Mouse (Mus musculus) embryonic facial prominence, embryonic 14.5 days (tissue): ENCODE measurements around the gene Ddrgk1. TPM values are rescaled to one million over a fixed set of nuclear protein-coding genes. Genes with fewer than 3 reads are reported as not detected.

ENCODE experiments used
- ATAC-seq: fragments of 200-750 bp; cut with Nextera tagmentation; 2 replicates; pipeline ENCODE4 v1.8.0; 2017; ENCODE audit warnings: low read depth, moderate number of reproducible peaks, moderate TSS enrichment
- DNase-seq: peaks from one replicate; pipeline ENCODE4 v3.0.0-alpha.2; 2015; ENCODE audit warnings: low spot score
- H3K27ac ChIP-seq: fragments of 300-500 bp; sonication (generic); replicated peaks from 2 replicates; pipeline ENCODE4 v1.5.1; 2014; ENCODE audit warnings: low read depth, mild to moderate bottlenecking, low read length, moderate library complexity
- H3K27me3 ChIP-seq: fragments of 300-500 bp; sonication (generic); replicated peaks from 2 replicates; pipeline ENCODE4 v1.6.1; 2014; ENCODE audit warnings: low read length; ENCODE audit not compliant: control insufficient read depth, insufficient read depth
- H3K36me3 ChIP-seq: fragments of 300-500 bp; sonication (generic); 2 replicates; pipeline ENCODE4 v1.6.1; 2014; ENCODE audit warnings: low read length, mixed read lengths; ENCODE audit not compliant: control insufficient read depth, insufficient read depth
- H3K4me1 ChIP-seq: fragments of 300-500 bp; sonication (generic); 2 replicates; pipeline ENCODE4 v1.6.1; 2014; ENCODE audit warnings: antibody characterized with exemption, low read length; ENCODE audit not compliant: control insufficient read depth, insufficient read depth
- H3K4me2 ChIP-seq: fragments of 300-500 bp; sonication (generic); 2 replicates; pipeline ENCODE4 v1.6.1; 2014; ENCODE audit warnings: low read depth, mild to moderate bottlenecking, low read length, moderate library complexity, mixed read lengths
- H3K4me3 ChIP-seq: fragments of 300-500 bp; sonication (generic); 2 replicates; pipeline ENCODE4 v1.5.1; 2014; ENCODE audit warnings: low read depth, mild to moderate bottlenecking, low read length
- H3K9ac ChIP-seq: fragments of 300-500 bp; sonication (generic); 2 replicates; pipeline ENCODE4 v1.6.1; 2014; ENCODE audit warnings: low read depth, mild to moderate bottlenecking, low read length, moderate library complexity, mixed read lengths
- H3K9me3 ChIP-seq: fragments of 300-500 bp; sonication (generic); 2 replicates; pipeline ENCODE4 v1.6.1; 2016; ENCODE audit warnings: low read length; ENCODE audit not compliant: control insufficient read depth
- WGBS: fragments of 180-500 bp; shearing (Covaris S2); extraction: QIAGEN DNeasy Blood & Tissue Kit; methylation state at CpG from one replicate; pipeline ENCODE4 v1.1.7; 2014; 5-methylcytosine and 5-hydroxymethylcytosine counted together
- polyA plus RNA-seq: library from polyadenylated mRNA; unstranded; fragments of >200 nt; fragmentation: Nextera tagmentation; extraction: Ambion mirVana; gene quantifications from 2 replicates; pipeline ENCODE4 v1.2.1, GENCODE M21; 2014

The Ddrgk1 gene
- polyA plus RNA-seq, 1 experiment from 2014 or later: 55.9 TPM

DNA sequence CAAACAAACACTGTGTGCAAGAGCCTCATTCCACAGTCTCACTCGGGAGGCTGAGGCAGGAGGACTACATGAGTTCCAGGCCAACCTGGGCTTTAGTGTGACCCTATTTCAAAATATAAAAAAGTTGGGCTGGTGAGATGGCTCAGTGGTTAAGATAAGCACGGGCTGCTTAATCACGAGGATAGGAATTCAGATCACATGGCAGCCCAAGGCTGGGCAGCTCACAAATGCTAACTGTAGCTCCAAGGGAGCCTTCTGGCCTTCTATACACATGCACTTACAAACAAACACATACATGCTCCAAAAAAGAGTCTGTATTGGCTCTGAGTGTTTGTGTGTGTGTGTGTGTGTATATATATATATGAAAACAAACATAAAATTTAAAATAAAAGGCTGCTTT, 29.1 kb upstream of the Ddrgk1 start:
- 47% methylated on average over 3 of the region's 3 CpGs for WGBS
- no peaks in the 10 kb centered on the region for H3K36me3 ChIP-seq
- H3K4me2 ChIP-seq: no peak overlapping the region
- peaks cover 5% of the 10 kb centered on the region; the same call in 1 of the 2 replicates for H3K4me1 ChIP-seq
- H3K9me3 ChIP-seq: no peaks in the 10 kb centered on the region
- ATAC-seq (no peak), DNase-seq (no peak)
- no peak overlapping the region for H3K9ac ChIP-seq
- H3K27me3 ChIP-seq: peaks cover 28% of the 10 kb centered on the region
- no peak overlapping the region for H3K4me3 ChIP-seq
- no peak overlapping the region for H3K27ac ChIP-seq

DNA sequence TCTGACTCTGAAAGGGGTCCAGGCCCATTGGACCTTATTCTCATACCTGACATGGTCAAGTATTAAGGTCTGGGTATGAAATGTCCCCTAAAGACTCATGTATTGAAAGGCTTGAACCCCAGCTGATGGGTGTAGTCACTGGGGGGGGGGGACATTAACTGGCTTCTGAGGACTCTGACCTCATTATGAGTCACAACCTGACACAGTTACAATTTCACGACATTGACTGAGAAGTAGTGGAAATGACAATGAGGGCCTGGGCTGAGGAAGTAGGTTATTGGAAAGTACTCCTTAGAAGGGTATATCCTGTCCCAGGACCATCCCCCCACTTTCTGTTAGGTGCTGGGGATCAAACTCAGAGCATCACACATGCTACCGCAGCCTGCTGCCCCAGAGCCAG, 24.6 kb upstream of the Ddrgk1 start:
- no peak overlapping the region for H3K9ac ChIP-seq
- H3K36me3 ChIP-seq: peaks cover 10% of the 10 kb centered on the region; the same call in 1 of the 2 replicates
- H3K4me3 ChIP-seq: no peak overlapping the region
- ATAC-seq: no peak
- H3K27ac ChIP-seq: no peak overlapping the region
- DNase-seq: no peak
- no peaks in the 10 kb centered on the region for H3K27me3 ChIP-seq
- no peak overlapping the region for H3K4me2 ChIP-seq
- 83% methylated on average over 2 of the region's 2 CpGs for WGBS
- H3K9me3 ChIP-seq: no peaks in the 10 kb centered on the region
- H3K4me1 ChIP-seq: no peaks in the 10 kb centered on the region

DNA sequence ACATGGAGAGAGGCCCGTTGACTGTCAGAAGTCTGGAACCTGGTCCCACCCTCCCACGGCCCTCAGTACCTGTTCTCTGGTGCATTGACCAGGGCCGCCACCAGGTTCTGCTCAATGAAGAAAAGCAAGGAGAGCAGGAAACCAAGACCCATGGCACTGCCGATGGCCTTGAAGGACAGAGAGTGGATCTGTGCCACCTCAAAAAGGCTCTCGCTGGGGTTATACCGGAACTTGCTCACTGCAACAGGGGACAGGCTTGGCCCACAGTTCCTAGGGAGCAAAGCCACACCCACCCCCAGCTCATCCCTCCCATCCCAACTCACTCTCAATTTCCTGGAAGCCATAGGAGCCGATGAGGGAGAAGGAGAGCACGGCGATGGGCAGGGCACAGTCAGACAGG, 21.0 kb upstream of the Ddrgk1 start:
- no peak for DNase-seq
- Histone ChIP-seq H3K9me3 (no peaks in the 10 kb centered on the region), H3K4me1 (no peaks in the 10 kb centered on the region), H3K4me2 (no peak overlapping the region), H3K27me3 (no peaks in the 10 kb centered on the region), H3K9ac (no peak overlapping the region), H3K4me3 (no peak overlapping the region), H3K27ac (no peak overlapping the region), H3K36me3 (peaks cover 43% of the 10 kb centered on the region)
- WGBS: 92% methylated on average over 9 of the region's 9 CpGs
- no peak for ATAC-seq

DNA sequence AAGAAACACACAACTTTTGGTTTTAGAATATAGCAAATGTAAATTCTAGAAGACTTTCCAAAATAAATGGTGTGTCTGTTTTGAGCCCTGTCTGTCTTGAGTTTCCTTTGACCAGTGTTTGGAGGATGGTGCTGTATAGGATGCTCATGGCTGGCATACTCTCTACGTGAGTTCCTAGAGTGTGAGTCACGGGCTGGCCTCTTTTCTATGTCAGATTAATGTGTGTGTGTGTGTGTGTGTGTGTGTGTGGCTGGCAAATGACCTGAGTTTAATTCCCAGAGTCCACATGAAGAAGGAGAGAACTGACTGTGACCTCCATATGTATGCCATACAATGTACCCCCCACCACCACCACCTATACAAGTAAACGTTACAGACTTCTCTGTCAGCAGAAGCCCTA, 17.1 kb upstream of the Ddrgk1 start:
- 84% methylated on average over 3 of the region's 3 CpGs for WGBS
- H3K4me2 ChIP-seq: no peak overlapping the region
- no peak overlapping the region for H3K27ac ChIP-seq
- no peak for ATAC-seq
- no peaks in the 10 kb centered on the region for H3K9me3 ChIP-seq
- no peaks in the 10 kb centered on the region for H3K4me1 ChIP-seq
- no peak overlapping the region for H3K4me3 ChIP-seq
- H3K36me3 ChIP-seq: peaks cover 81% of the 10 kb centered on the region
- H3K9ac ChIP-seq: no peak overlapping the region
- H3K27me3 ChIP-seq: no peaks in the 10 kb centered on the region
- no peak for DNase-seq

DNA sequence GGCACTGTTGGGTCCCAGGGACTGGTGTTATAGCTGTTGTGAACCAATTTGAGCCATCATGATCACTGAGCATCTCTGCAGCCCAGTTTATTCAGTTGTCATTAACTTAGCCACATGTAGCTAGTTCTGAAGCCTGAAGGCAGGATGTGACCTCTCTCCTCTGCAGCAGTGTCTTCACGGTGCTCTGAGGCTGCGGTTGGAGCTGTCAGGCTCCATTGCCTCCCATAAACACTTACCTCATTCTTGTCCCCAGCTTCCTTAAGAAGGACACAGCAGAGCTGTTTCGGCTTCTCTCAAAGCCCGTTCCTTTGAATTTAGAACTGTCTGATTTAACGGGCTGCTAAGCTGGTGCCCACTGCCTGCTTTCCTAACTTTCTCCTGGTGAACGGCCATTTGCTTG, 15.4 kb upstream of the Ddrgk1 start:
- H3K4me1 ChIP-seq: no peaks in the 10 kb centered on the region
- no peak overlapping the region for H3K27ac ChIP-seq
- H3K9me3 ChIP-seq: no peaks in the 10 kb centered on the region
- H3K4me2 ChIP-seq: no peak overlapping the region
- no peak overlapping the region for H3K9ac ChIP-seq
- ATAC-seq: no peak
- 90% methylated on average over 6 of the region's 6 CpGs for WGBS
- no peaks in the 10 kb centered on the region for H3K27me3 ChIP-seq
- no peak for DNase-seq
- H3K36me3 ChIP-seq: peaks cover 94% of the 10 kb centered on the region
- no peak overlapping the region for H3K4me3 ChIP-seq

DNA sequence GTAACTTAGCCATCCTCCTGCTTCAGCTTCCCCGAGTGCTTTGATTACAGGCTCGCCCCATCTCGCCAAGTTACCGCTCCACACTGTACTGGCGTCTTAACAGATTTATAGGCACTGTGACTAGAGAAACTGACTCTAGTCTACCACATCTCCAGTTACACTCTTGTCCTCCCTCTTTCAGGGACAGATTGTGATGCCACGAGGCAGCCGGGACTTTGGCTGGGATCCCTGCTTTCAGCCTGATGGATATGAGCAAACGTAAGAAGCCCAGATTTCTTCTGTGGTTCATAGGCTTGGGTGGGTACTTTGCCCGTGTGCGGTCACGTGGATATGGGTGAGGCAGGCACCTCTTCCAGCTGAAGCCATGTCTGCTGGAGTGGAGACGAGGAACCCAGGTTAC, 14.7 kb upstream of the Ddrgk1 start:
- ATAC-seq: no peak
- Histone ChIP-seq H3K27ac (no peak overlapping the region), H3K36me3 (peaks cover 94% of the 10 kb centered on the region), H3K9me3 (no peaks in the 10 kb centered on the region), H3K4me3 (no peak overlapping the region), H3K9ac (no peak overlapping the region), H3K4me1 (no peaks in the 10 kb centered on the region), H3K27me3 (no peaks in the 10 kb centered on the region), H3K4me2 (no peak overlapping the region)
- no peak for DNase-seq
- 97% methylated on average over 12 of the region's 12 CpGs for WGBS

DNA sequence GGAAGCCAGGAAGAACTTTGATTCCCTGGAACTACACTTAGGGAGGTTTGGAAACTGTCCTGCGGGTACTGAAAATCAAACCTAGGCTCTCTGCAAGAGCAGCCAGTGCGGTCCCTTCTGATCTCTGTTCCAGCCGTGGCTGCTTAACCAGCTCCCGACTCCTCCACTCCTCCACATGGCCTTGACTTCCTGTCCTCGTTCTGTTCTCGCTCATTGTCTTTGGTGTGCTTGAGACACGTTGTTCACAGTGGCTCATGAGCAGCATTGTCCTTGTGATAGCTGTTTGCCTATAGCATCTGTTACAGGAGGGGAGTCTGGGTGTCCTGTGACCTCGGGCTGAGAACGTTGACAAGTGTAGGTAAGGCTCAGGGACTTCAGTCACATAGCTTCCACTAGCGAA, 12.8 kb upstream of the Ddrgk1 start:
- no peak overlapping the region for H3K4me3 ChIP-seq
- DNase-seq: no peak
- ATAC-seq: no peak
- H3K9ac ChIP-seq: no peak overlapping the region
- peaks cover 94% of the 10 kb centered on the region for H3K36me3 ChIP-seq
- no peak overlapping the region for H3K27ac ChIP-seq
- H3K4me2 ChIP-seq: no peak overlapping the region
- H3K27me3 ChIP-seq: no peaks in the 10 kb centered on the region
- WGBS: 81% methylated on average over 10 of the region's 10 CpGs
- H3K9me3 ChIP-seq: no peaks in the 10 kb centered on the region
- H3K4me1 ChIP-seq: no peaks in the 10 kb centered on the region

DNA sequence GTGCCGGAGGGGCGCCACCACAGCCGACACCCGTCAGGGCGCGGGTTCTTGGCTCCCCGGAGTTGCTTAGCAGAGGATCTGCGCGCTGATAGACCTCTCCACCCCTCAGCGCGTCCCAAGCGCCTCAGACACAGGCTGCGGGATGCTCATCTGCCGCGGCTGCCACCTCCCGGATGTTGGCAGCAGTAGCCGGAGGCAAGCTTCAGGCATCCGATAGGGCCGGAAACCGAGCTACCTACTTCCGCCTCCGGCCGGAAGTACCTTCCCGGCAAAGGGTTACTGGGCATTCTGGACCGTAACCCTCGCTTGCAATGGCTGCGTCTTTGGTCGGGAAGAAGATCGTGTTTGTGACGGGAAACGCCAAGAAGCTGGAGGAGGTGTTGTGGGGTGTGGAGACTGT, 3.1 kb upstream of the Ddrgk1 start, which contains the start of gene Itpa:
TSS of gene Itpa (plus strand) at position 52 of the 400 bp plus-strand sequence.
- DNase-seq (peak; percentile 96), ATAC-seq (peak; percentile 64)
- Histone ChIP-seq H3K9ac (peak within 1 kb of the TSS; percentile 83), H3K27ac (peak within 1 kb of the TSS; percentile 79), H3K36me3 (peaks cover 19% of the 10 kb centered on the region), H3K9me3 (no peaks in the 10 kb centered on the region), H3K4me3 (peak within 1 kb of the TSS; percentile 65), H3K4me1 (peaks cover 19% of the 10 kb centered on the region), H3K27me3 (no peaks in the 10 kb centered on the region), H3K4me2 (peak within 1 kb of the TSS; percentile 68)
- 1% methylated on average over 30 of the region's 31 CpGs for WGBS

DNA sequence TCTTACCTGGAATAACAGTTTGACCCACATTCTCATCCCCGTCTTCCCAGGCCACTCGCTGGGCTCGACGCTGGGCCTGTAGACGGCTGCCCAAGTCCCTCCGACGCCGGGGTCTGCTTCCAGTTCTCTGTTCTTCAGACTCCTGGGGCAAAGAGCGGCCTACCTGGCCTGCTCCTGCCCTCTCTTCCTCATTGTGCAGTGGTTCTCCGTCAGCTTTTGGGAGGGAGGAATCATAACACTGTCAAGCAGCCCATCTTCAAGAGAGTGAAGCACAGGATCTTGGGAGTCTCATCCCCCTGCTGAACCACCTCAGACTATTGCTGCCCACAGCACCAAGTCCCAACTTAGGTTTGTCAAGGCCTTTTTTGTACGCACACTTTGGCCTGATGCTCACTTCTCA, 1.1 kb downstream of the Ddrgk1 start:
- H3K9ac ChIP-seq: peak overlapping the region; percentile 92
- DNase-seq: no peak
- peak overlapping the region; percentile 60 for H3K4me3 ChIP-seq
- H3K4me1 ChIP-seq: peaks cover 13% of the 10 kb centered on the region
- no peaks in the 10 kb centered on the region for H3K9me3 ChIP-seq
- ATAC-seq: no peak
- 84% methylated on average over 11 of the region's 11 CpGs for WGBS
- H3K27ac ChIP-seq: peak overlapping the region; percentile 99; the same call in 1 of the 2 replicates
- H3K4me2 ChIP-seq: peak overlapping the region; percentile 71
- peaks cover 48% of the 10 kb centered on the region for H3K36me3 ChIP-seq
- H3K27me3 ChIP-seq: no peaks in the 10 kb centered on the region
